Mouse (Mus musculus) right cerebral cortex, postnatal 10 days (tissue): ENCODE results near the gene Cnn3.

Experiments
- DNase-seq, 2 experiments: peaks; one replicate each; pipeline ENCODE4 v3.0.0; 2021; ENCODE audit warnings: low spot score in 2 of 2

Cnn3 gene

GRCm38 (mm10) chr3:121449527-121449926, 23.2 kb downstream of the Cnn3 start:
- DNase-seq = no peak

GRCm38 (mm10) chr3:121451404-121451803, 25.1 kb downstream of the Cnn3 start:
- DNase-seq = no peak

DNA sequence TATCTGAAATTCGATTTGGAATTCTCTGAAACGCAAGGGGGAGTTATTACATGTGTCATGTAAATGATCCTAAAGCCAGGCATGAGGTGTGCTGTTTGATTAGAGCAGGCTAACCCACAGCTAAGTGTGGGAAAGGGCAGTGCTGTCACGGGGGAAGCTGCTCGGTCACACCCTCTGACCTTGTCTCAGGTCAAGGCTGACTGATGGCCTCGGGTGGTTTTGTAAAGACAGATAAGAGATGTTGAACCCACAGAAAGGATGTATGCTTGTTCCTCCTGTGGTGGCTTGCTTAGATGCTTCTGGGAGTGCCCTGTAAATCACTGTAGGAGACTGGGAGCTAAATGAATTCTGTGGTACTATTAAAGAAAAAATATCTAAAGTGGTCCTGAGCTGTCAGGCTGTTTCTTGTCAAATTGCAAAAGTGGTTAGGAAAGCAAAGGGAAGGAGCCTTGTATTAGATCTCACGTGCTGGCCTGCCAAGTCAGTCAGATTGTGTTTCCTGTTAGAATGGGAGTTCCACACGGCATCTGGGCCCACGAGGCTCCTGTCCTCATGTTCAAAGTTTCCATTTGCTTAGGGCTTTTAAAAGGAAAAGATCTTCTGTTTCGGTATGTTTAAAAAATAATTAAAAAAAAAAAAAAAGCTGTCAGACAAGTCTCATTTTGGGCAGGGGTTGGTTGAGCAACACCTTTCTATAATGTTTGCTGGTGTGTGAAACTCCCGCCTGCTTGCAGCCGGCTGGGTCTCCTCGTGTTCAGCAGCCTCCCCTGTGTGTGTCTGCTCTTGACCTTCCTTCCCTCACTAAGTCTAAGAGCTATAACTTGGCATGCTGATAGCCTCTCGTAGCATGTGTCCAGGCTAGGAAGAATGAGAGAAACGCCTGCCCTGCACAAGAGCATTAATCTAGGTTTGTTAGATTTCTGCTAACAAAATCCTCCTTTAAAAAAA, 32.5 kb downstream of the Cnn3 start:
- DNase-seq = no peak

DNA sequence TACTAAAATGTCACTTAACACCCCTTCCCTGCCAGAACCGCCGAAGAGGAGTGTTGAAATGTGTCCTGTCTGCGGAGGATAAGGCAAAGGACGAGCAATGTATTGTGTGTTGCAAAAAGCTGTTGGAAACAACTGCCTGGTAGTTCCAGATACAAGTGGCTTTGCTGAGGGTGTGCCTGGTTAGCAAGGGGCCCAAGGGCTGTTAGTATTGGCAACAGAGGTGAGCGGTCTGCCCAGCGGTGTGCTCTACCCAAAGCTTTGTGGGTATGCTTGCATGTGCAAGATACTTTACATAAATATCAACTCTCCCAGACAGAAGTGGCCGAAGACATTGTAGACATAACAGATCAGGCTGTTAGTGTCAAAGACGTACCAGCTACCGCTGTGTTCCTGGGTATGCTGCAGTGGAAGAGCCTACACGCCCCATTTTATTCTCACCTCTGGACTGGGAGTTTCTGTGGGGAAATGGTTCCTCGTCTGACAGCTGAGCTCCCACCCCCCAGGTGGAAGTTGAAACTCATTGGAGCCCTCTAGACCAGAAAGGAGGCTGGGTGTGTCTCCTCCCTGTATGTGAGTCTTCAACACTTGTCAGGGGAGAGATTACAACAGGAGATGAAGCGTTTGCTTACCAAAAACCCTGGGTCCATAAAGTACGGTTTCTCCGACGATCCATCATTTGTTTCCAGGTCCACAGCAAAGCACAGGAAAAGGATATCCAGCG, 34.3 kb downstream of the Cnn3 start:
- no peak for DNase-seq

DNA sequence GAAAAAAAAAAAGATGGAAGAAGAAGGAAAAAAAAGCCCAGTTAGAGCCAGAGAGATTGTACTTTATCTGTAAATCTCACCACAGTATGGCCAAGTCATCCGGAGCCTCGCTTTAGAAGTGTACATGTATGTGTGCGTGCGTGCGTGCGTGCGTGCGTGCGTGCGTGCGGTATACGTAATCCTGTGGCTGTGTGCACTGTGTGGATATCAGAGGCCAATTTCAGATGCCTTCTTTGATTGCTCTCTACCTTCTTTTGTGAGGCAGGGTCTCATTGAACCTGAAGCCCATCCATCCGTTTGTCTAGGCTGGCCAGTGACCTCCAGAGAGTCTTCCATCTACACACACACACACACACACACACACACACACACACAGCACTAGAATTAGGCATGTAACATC, 35.2 kb downstream of the Cnn3 start:
- DNase-seq = no peak

DNA sequence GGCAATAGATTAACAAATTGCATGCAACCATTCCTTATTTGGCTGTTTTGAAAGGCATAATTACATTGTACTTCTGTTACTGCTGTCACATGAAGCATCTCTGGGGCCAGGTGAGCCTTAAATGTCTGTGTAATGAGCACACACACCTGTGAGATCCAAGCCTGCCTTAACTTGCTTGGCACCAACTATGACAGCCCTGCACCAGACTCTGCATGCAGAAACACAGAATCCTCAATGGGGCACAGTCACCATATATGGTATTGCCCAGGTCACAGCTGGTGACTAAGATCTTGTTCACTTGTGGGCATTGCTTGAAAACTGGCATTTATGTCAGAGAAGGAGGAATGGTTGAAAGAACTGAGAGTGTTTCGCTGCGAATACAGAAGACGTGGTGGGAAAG, 36.5 kb downstream of the Cnn3 start:
- no peak for DNase-seq

DNA sequence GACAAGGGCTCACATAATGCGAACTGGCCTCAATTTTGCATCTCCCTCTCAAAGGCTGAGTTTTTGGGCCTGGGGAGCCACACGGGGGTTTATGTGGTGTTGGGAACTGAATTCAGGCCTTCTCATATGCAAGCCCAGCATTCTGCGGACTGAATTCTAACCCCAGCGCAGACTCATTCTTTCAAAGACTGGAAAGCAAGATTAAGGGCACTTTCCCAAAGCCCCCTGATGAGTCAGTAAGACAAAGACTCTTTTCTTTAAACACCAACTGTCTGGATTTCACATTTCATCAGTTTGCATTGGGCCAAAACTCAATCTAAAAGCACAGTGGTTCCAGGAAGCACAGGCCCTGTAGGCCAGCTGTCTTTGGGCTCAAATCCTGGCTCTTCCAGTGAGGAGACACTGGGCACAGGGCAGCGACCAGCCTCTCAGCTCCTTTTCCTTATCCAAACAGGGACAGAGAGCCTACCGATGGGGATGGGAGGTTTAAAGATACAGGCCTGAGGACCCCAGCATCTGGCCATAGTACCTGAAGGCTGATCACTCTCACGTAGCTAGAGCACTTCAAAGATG, 38.5 kb downstream of the Cnn3 start:
- no peak for DNase-seq

GRCm38 (mm10) chr3:121465795-121466194, 39.5 kb downstream of the Cnn3 start:
- DNase-seq = no peak

DNA sequence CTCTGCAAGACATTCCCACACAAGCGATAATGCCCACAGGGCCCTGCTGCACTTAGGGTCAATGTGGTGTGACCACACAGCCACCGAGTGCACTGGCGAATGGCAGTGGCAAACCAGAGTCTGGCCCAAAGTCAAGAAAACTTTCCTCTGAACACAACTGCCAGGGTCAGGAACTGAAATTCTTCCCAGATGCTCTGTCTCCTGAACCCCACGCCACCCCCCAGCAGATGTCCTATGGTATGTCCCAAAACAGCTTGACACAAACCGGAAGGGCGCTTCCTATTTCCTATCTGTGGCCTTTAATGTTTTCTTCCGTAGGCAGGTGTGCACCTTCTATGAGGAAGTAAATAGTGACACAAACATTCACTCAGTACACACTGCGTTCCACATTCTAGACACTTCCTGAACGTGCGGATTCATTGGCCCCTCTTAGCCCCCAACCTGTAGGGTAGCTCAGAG, 40.8 kb downstream of the Cnn3 start:
- no peak for DNase-seq

- DNase-seq = no peak
Measured at GRCm38 (mm10) chr3:121468136-121468535, 41.8 kb downstream of the Cnn3 start.

DNA sequence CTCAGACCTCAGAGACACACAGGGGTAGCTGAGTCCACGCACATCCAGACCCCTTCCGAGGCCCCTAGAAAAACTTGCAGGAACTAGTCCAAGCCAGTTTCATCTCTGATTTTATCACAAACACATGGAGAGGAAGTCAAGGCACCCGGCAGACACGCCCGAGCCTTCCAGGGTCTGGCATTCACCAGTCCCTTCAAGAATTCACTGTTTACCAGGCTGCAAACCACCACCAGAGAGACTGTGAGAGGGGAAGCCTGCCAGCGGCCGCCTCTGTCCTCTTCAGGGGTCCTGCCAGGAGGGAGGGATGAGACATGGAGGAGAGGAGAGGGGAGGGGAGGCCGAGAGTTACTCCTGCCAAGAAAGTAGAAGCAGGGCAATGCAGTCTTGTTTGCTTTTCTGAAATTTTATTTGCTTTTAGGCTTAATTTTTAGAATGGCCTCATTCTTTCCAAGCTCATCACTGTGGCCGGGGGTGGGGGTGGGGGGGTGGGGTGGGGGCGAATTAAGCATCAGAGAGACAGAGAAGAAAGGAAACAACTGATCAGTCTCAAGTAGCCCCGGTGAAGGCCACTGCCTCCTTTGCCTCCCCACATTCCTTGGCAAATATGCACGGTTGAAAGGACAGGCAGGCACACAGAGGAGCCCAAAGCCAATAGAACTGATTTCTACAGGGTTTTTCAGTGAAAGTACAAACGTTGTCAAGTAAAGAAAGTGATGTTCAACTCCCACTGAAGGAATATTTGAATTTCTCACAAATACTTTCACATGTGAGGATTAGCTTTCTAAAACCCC, 43.1 kb downstream of the Cnn3 start:
- DNase-seq = peak; percentile 57 to 66

- no peak for DNase-seq
Measured at GRCm38 (mm10) chr3:121471703-121472102, 45.4 kb downstream of the Cnn3 start.

DNA sequence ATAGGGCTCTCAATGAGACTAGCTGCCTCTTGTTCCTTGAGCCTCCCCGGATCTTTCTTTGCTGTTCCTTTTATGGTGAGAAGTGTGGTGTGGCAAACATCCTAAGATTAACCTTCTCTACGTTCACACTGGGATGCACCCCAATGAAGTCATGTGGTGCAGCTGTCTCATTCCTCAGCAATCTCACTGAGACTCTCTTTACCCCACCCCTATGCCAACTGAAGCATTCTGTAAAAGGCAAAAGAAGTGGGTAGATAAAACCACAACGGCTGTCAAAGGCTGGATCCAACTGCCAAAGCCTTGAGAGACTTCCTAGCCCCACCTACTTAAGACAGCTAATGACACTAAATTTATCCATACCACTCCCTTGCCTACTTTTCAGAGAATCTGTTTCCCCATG, 48.4 kb downstream of the Cnn3 start:
- no peak for DNase-seq

GRCm38 (mm10) chr3:121480030-121480960, 54.0 kb downstream of the Cnn3 start:
- DNase-seq = no peak

DNA sequence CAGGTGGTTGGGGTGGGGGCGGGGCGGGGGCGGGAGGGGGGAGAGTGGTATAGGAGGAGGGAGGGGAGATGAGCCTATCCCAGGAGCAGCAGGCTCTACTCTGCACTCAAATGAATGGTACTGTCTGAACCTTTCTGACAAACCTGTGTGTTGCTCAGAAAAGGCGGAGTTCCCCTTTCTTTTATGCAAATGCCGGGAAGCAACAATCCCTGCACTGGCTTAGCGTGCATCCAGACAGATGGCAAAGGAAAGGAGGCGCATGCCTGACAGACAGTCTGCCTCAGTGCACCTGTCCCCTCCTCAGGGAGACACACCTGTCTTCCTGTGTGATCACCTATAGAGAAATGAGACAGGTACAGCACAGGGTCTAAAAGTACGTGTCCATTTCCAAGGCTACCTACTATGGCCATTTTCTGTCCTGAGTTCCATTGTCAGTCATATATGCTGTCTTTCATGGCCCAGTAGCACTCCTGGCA, 54.7 kb downstream of the Cnn3 start:
- DNase-seq = no peak

DNA sequence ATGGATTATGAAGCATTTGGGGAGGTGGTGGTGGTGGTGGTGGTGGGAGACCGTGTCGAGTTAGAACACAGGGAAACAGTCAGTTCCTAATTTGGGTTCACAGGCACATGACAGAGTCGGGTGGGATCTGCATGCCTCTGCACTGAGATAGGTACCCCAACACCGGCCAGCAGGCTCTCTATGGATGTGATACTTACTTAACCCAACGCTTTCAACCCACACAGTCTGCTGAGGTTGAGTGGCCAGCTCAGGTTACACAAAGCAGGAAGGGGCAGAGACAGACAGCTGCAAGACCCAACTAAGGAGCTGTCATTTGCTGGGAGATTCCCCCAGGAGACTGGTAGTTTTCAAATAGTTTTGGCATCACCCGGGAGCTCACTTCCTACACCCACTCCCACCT, 55.3 kb downstream of the Cnn3 start:
- no peak for DNase-seq

DNA sequence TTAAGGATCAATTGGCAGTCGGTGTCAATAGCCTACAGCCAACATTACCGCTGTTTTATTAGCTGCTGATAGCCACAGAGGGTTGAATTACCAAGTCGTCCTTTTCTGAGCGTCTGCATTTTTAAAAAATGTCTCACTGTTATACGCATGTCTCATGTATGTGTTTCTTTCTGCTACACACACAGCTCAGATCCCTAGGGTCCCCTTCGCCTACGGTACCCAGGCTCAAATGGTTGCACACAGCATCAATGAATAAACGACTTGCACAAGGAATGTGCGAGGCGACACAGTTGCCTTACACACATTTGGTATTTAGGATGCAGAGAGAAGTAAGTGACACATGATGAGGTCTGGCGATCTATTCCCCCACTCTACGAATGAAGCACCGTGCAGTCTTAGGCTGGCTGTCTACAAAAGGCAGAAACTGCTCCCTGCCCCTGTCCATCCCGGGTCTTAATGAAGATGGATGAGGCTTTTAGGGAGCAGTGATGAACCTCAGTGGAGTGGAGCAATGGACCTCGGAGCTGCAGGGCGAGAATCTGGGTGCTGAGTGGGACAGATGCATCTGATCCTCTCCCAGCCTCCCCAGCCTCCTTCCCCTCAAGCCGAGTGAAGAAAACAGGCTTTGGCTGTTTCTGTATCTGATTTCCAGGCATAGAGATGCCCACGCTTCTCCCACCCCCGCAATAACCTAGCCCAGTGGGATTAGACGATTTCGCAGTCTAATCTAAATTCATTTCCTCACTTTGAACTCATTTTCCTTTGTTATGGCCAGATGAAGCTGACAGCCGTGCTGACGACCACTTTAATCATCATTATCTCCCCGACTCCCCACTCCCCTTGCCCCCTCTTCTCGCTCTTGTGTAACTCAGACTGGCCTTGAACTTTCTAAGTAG, 57.2 kb downstream of the Cnn3 start:
- DNase-seq = no peak

DNA sequence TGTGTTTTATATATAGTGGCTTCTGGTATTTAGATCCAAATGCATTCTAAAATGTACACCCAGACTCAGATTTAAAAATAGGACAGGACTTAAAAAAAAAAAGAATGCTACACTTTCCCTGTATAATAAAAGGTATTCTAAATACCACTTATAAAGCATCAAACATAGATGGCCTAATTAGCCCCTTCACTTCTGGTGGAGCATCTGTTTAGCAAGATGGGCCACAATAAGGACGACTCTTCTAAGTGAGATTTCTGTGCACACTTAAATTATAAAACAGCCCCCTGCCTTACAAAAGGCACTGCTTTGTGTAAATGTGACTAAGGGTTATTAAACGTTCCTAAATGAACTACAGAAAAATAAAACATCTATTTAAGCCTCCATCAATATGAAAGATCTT, 58.9 kb downstream of the Cnn3 start:
- no peak for DNase-seq

- DNase-seq = peak; percentile 66 to 77
Measured at GRCm38 (mm10) chr3:121489462-121490118, 63.3 kb downstream of the Cnn3 start.
